ENCODE assay signal across 10 mouse cellular contexts in the genomic region with DNA sequence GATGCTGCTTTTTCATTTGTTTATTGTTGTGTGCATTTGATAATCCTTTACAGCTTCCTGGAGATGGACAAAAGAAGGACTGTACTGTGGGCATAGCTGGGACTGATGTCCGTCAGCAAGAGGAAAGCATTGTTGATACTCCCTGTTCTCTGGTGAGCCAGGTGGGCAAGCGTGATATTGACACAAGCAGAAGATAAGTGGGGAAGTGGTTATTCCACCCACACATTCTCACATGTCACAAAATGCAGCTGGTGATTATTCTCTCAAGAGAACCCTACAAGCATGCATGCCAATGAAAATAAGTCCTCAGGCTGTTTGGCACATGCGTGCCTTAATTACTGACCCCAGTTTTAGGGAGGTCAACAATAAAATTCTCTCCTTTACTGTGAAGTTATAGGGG.
DNase-seq lines count a peak whose midpoint lies in the region; ATAC-seq lines count a peak whose summit lies in the region.
"Had no signal": no experiment of that assay in that cellular context is flagged by ENCODE, and none has a peak within 500 bp of the region (broad histone marks: within the 10 kb centered on the region; RNA-seq: fewer than 3 reads in every experiment).

No protein-coding gene starts in this region.

- WGBS in forebrain, embryonic 13.5 days: 49% methylated on average over 3 of the region's 3 CpGs
- 35% methylated on average over 3 of the region's 3 CpGs for WGBS in forebrain, embryonic 15.5 days

- H3K9me3 ChIP-seq in forebrain, embryonic 13.5 days (replicated peaks): no peaks in the 10 kb centered on the region
- no peaks in the 10 kb centered on the region for H3K9me3 ChIP-seq in forebrain, embryonic 15.5 days
- H3K9me3 ChIP-seq: megakaryocyte, embryonic 14.5 days had no signal

- no peak overlapping the region for H3K27ac ChIP-seq in forebrain, embryonic 13.5 days
- H3K27ac ChIP-seq in forebrain, embryonic 15.5 days (replicated peaks): no peak overlapping the region
- H3K27ac ChIP-seq: heart, adult 2 months had no signal

- no peaks in the 10 kb centered on the region for H3K36me3 ChIP-seq in forebrain, embryonic 13.5 days (ENCODE audit: poor library complexity, severe bottlenecking)
- no peaks in the 10 kb centered on the region for H3K36me3 ChIP-seq in forebrain, embryonic 15.5 days

- no peak overlapping the region for H3K4me3 ChIP-seq in forebrain, embryonic 13.5 days
- H3K4me3 ChIP-seq in forebrain, embryonic 15.5 days: no peak overlapping the region
- H3K4me3 ChIP-seq: heart, adult 2 months; megakaryocyte, embryonic 14.5 days had no signal

- no peak overlapping the region for H3K9ac ChIP-seq in forebrain, embryonic 13.5 days
- no peak overlapping the region for H3K9ac ChIP-seq in forebrain, embryonic 15.5 days (replicated peaks)

- H3K4me1 ChIP-seq in forebrain, embryonic 13.5 days: no peaks in the 10 kb centered on the region
- H3K4me1 ChIP-seq in forebrain, embryonic 15.5 days: no peaks in the 10 kb centered on the region

- 0 out of 2 replicates have a peak, but pooled peaks have one; percentile 38 for ATAC-seq in forebrain, embryonic 13.5 days
- ATAC-seq in forebrain, embryonic 15.5 days (replicated peaks): no peak

- H3K4me2 ChIP-seq in forebrain, embryonic 13.5 days: no peak overlapping the region
- no peak overlapping the region for H3K4me2 ChIP-seq in forebrain, embryonic 15.5 days (replicated peaks)

- no peaks in the 10 kb centered on the region for H3K27me3 ChIP-seq in forebrain, embryonic 13.5 days
- no peaks in the 10 kb centered on the region for H3K27me3 ChIP-seq in forebrain, embryonic 15.5 days
- H3K27me3 ChIP-seq: megakaryocyte, embryonic 14.5 days had no signal

- peak; percentile 2 for DNase-seq in spleen, adult 12 weeks (ENCODE audit: low spot score)
- DNase-seq in spleen, postnatal 14 days (ENCODE audit: low spot score in 2 of 2): no peak
- peak; percentile 1 to 7 for DNase-seq in kidney, postnatal 36 days
- DNase-seq in MN1 (ENCODE audit: low spot score): no peak
- no peak for DNase-seq in gastrocnemius, postnatal 25 days
- DNase-seq in thymus, postnatal 4 days: no peak

Comparison
In these comparisons a context has a peak if more than half of its experiments do, and no peak if none do; other contexts are left out.
1. DNase-seq: peak in spleen, adult 12 weeks (single experiment) and kidney, postnatal 36 days (2 of 2); none in spleen, postnatal 14 days (0 of 2), MN1 (single experiment), gastrocnemius, postnatal 25 days (single experiment) and thymus, postnatal 4 days (single experiment).